Mouse (Mus musculus) ES-CJ7 (cell line): ENCODE results near the gene Ttll11.

Source experiments
- DNase-seq: peaks from one replicate; pipeline ENCODE4 v3.0.0; 2011; ENCODE audit warnings: low read depth, low spot score

Ttll11 gene

GRCm38 (mm10) chr2:35728633-35729032, 251.1 kb downstream of the Ttll11 start:
- DNase-seq: no peak

- DNase-seq: no peak
Observed at GRCm38 (mm10) chr2:35723691-35724090, 256.0 kb downstream of the Ttll11 start.

DNA sequence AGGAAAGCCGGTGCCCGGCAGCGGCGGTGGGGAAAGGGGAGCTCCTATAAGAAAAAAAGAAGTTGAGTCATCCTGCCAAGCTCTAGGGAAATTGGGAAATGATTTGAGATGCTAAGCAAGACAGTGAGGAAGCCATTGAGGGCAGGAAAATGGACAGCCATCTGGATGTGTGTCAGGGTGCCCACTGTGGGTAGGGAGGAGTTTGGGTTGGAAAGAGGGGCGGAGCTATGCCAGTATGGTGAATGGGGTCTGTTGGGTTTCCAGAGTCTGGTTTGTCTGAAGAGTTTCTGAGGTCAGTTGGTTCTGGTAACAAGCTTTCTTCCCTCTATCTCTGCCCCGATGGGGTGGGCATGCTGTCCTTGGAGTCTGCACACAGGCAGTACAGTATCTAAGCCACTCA, 256.4 kb downstream of the Ttll11 start:
- no peak for DNase-seq

GRCm38 (mm10) chr2:35722821-35723220, 256.9 kb downstream of the Ttll11 start:
- DNase-seq: peak; percentile 28

DNA sequence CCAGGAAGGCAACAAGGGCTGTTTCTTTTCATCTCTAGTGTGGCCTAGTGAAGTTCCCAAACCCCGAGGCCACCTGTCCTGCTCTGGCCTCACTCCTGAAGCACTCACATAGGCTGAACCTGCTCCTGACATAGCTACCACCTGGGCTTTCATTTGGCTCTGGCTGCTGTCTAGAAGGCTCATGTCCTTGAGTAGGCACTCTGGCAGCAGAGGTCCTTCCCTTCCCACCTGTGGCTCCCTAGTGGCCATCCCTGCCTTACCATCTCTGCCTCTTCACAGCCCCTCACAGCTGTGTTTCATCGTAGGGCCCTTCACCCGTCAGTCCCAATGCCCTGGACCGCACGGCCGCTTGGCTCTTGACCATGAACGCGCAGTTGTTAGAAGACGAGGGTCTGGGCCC, 258.8 kb downstream of the Ttll11 start:
- no peak for DNase-seq

DNA sequence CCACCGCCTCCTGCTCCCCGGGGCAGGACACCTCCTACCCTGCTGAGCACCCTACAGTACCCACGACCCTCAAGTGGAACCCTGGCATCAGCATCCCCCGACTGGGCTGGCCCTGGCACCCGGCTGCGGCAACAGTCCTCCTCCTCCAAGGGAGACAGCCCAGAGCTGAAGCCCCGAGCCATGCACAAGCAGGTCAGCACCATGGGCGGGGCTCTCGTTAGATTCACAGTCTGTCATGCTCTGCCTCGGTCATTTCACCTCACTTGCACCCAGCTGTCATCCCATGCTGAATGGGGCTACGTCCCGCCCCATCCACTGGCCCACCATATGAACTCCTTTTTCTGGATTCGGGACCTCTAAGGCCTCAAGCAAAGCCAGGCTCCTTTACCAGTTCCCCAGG, 259.2 kb downstream of the Ttll11 start:
- DNase-seq: no peak

GRCm38 (mm10) chr2:35720104-35720503, 259.6 kb downstream of the Ttll11 start:
- no peak for DNase-seq

- DNase-seq: no peak
Observed at GRCm38 (mm10) chr2:35719230-35720005, 260.3 kb downstream of the Ttll11 start.

GRCm38 (mm10) chr2:35718662-35719061, 261.1 kb downstream of the Ttll11 start:
- no peak for DNase-seq

- DNase-seq: no peak
Observed at GRCm38 (mm10) chr2:35718003-35718500, 261.7 kb downstream of the Ttll11 start.

- no peak for DNase-seq
Observed at GRCm38 (mm10) chr2:35716175-35716574, 263.5 kb downstream of the Ttll11 start.

DNA sequence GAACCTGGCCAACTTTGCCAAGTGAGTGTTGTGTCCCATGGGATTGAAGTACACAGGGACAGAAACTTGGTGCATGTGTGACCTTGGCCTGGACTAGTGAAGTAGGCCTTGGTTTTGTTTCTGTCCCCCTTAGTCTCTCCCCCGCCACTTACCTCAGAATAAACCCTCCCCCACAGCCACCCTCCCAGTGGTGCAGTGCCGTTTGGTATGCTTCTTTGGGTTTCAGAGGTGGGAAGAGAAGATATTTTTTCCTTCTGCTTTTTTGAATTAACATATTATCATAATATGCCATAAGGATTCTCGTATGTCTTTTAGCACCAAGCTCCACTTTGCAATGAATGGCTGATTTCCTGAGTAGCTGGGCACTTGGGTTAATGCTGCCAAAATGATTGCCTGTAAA, 264.2 kb downstream of the Ttll11 start:
- no peak for DNase-seq

GRCm38 (mm10) chr2:35714742-35715167, 265.0 kb downstream of the Ttll11 start:
- no peak for DNase-seq

DNA sequence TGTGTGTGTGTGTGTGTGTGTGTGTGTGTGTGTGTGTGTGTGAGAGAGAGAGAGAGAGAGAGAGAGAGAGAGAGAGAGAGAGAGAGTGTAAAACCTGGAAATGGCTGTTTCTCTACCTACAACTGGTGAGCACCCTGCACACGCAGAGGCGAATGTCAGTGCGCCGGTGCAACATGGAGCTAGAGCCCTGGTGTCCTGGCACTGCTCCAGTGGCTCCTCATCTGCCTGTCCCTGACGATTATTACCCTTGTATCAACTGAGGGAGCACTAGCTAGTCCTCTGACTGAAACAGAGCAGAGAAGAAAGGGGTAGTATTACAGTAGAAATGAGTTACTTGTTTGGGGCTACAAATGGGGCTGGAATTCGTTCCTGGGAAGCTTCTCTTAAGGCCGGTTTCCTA, 266.3 kb downstream of the Ttll11 start:
- DNase-seq: no peak

DNA sequence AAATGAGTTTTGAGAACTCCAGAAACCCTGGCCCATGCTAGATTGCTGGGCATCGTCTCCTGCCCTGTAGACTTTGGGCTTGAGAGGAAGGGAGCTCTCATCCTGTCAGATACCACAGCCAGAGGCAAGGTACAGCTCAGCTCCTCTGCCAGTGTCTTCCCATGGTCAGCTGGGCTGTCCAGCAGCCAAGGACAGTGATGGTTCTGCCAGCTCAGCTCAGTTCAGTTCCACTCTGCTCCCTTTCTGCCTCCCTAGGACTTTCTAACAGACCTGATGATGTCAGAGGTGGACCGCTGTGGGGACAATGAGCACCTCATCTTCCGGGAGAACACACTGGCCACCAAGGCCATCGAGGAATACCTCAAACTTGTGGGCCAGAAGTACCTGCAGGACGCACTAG, 267.1 kb downstream of the Ttll11 start:
- no peak for DNase-seq

- DNase-seq: no peak
Observed at GRCm38 (mm10) chr2:35703241-35703640, 276.5 kb downstream of the Ttll11 start.

- no peak for DNase-seq
Observed at GRCm38 (mm10) chr2:35702608-35703007, 277.1 kb downstream of the Ttll11 start.

GRCm38 (mm10) chr2:35702001-35702400, 277.7 kb downstream of the Ttll11 start:
- DNase-seq: no peak
